Mouse (Mus musculus) effector memory CD4-positive, alpha-beta T cell, adult 7 months (primary cell): ENCODE measurements around the gene Ube3c. TPM values are rescaled to one million over a fixed set of nuclear protein-coding genes. Genes with fewer than 3 reads are reported as not detected.

ENCODE experiments used
- polyA plus RNA-seq: library from polyadenylated mRNA; unstranded; fragments of 100-300 nt; shearing (Covaris generic); gene quantifications from one replicate; pipeline ENCODE4 v1.2.1, GENCODE M21; 2017

The Ube3c gene
- 47.8 TPM for polyA plus RNA-seq

GRCm38 (mm10) chr5:29568848-29569377, at the start of gene Ube3c:
Gene Ube3c (plus strand): TSS chr5:29569242.

Other genes starting within 250 kb of the Ube3c start
- 2.8 TPM for gene Lmbr1, start 190.9 kb upstream of the Ube3c start, polyA plus RNA-seq
- gene Nom1, start 134.6 kb upstream of the Ube3c start, polyA plus RNA-seq = 35.5 TPM
- gene Mnx1, start 90.8 kb upstream of the Ube3c start, polyA plus RNA-seq = not detected
- 473 TPM for gene Dnajb6, start 166.4 kb downstream of the Ube3c start, polyA plus RNA-seq
- gene Gm5129, start 166.7 kb downstream of the Ube3c start, polyA plus RNA-seq = not detected